In the genomic region with DNA sequence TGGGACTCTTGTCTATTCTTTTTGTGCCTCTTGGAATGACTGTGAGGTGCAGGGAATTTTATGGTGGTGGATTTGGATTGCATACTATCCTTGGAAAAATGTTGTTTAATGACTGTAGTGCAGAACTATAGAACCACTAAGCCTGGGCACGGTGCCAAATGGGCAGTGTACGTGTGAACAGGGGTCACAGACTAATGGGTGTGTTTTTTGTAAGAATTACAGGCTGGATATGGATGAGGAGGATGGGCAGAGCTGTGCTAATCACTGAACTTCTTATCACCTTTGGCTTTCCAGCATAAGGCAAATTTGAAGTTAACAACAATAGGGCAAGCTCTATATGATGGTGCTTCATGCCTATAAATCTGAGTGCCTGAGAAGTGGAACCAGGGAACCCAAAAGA, we compare ENCODE assay signal across 23 mouse cellular contexts. TPM values are rescaled to one million over a fixed set of nuclear protein-coding genes. Genes with fewer than 3 reads are reported as not detected.
DNase-seq lines count a peak whose midpoint lies in the region; ATAC-seq and TF ChIP-seq lines count a peak whose summit lies in the region.
"Had no signal": no experiment of that assay in that cellular context is flagged by ENCODE, and none has a peak within 500 bp of the region (broad histone marks: within the 10 kb centered on the region; RNA-seq: fewer than 3 reads in every experiment).

No protein-coding gene starts in this region.

- no peak overlapping the region for H3K9ac ChIP-seq in forebrain, embryonic 13.5 days
- H3K9ac ChIP-seq in forebrain, embryonic 11.5 days (ENCODE audit: low read length): no peak overlapping the region
- H3K9ac ChIP-seq in kidney, embryonic 14.5 days (ENCODE audit: low read depth, low read length): no peak overlapping the region
- H3K9ac ChIP-seq in stomach, postnatal 0 days (ENCODE audit: low read length): no peak overlapping the region
- H3K9ac ChIP-seq: embryonic facial prominence, embryonic 13.5 days; forebrain, embryonic 12.5 days; hindbrain, embryonic 14.5 days; limb, embryonic 12.5 days; liver, embryonic 14.5 days; neural tube, embryonic 13.5 days had no signal

- no peak for DNase-seq in forebrain, embryonic 11.5 days (ENCODE audit: low spot score)
- peak; percentile 45 to 51 for DNase-seq in kidney, postnatal 4 days
- DNase-seq in right cerebral cortex, postnatal 4 days: peak; percentile 54
- no peak for DNase-seq in right cerebral cortex, adult 18-20 months
- DNase-seq in stomach, postnatal 0 days (ENCODE audit: low spot score): peak; percentile 39
- DNase-seq in spleen, postnatal 14 days (ENCODE audit: low spot score in 2 of 2): no peak
- DNase-seq: adrenal gland, postnatal 14 days; gastrocnemius, postnatal 36 days; heart, postnatal 14 days; midbrain, embryonic 14.5 days; thymus, adult 18-20 months; thymus, postnatal 4 days had no signal

- no peaks in the 10 kb centered on the region for H3K36me3 ChIP-seq in forebrain, embryonic 13.5 days (ENCODE audit: poor library complexity, severe bottlenecking)
- no peaks in the 10 kb centered on the region for H3K36me3 ChIP-seq in forebrain, embryonic 11.5 days (ENCODE audit: control insufficient read depth, insufficient read depth, low read length)
- no peaks in the 10 kb centered on the region for H3K36me3 ChIP-seq in kidney, embryonic 14.5 days (ENCODE audit: control insufficient read depth, insufficient read depth, low read length)
- no peaks in the 10 kb centered on the region for H3K36me3 ChIP-seq in stomach, postnatal 0 days (ENCODE audit: control insufficient read depth, insufficient read depth, low read length)
- H3K36me3 ChIP-seq: embryonic facial prominence, embryonic 13.5 days; forebrain, embryonic 12.5 days; limb, embryonic 12.5 days; neural tube, embryonic 13.5 days had no signal

- no peak overlapping the region for H3K27ac ChIP-seq in forebrain, embryonic 13.5 days
- H3K27ac ChIP-seq in forebrain, embryonic 11.5 days (ENCODE audit: low read depth, low read length): no peak overlapping the region
- no peak overlapping the region for H3K27ac ChIP-seq in kidney, embryonic 14.5 days (ENCODE audit: low read depth, low read length)
- no peak overlapping the region for H3K27ac ChIP-seq in stomach, postnatal 0 days (replicated peaks)
- H3K27ac ChIP-seq: embryonic facial prominence, embryonic 13.5 days; forebrain, embryonic 12.5 days; hindbrain, embryonic 14.5 days; limb, embryonic 12.5 days; liver, embryonic 14.5 days; neural tube, embryonic 13.5 days had no signal

- H3K27me3 ChIP-seq in forebrain, embryonic 13.5 days: no peaks in the 10 kb centered on the region
- H3K27me3 ChIP-seq in forebrain, embryonic 11.5 days (ENCODE audit: control insufficient read depth, insufficient read depth, low read length): no peaks in the 10 kb centered on the region
- H3K27me3 ChIP-seq in kidney, embryonic 14.5 days (ENCODE audit: control insufficient read depth, insufficient read depth, low read length): no peaks in the 10 kb centered on the region
- H3K27me3 ChIP-seq in stomach, postnatal 0 days (ENCODE audit: control insufficient read depth, insufficient read depth, low read length): no peaks in the 10 kb centered on the region
- H3K27me3 ChIP-seq: embryonic facial prominence, embryonic 13.5 days; forebrain, embryonic 12.5 days; limb, embryonic 12.5 days; neural tube, embryonic 13.5 days had no signal

- no peak for TF ChIP-seq EP300 in stomach, postnatal 0 days (optimal IDR thresholded peaks at IDR 0.05)

- no peak overlapping the region for H3K4me2 ChIP-seq in forebrain, embryonic 13.5 days
- H3K4me2 ChIP-seq in forebrain, embryonic 11.5 days (ENCODE audit: low read depth, low read length, severe bottlenecking): no peak overlapping the region
- H3K4me2 ChIP-seq in kidney, embryonic 14.5 days (replicated peaks; ENCODE audit: low read depth, low read length): no peak overlapping the region
- H3K4me2 ChIP-seq in stomach, postnatal 0 days (replicated peaks; ENCODE audit: low read depth): no peak overlapping the region
- H3K4me2 ChIP-seq: embryonic facial prominence, embryonic 13.5 days; forebrain, embryonic 12.5 days; heart, embryonic 11.5 days; hindbrain, embryonic 14.5 days; limb, embryonic 12.5 days; neural tube, embryonic 13.5 days had no signal

- no peak overlapping the region for H3K4me3 ChIP-seq in forebrain, embryonic 13.5 days
- H3K4me3 ChIP-seq in forebrain, embryonic 11.5 days (ENCODE audit: low read depth, low read length): no peak overlapping the region
- no peak overlapping the region for H3K4me3 ChIP-seq in kidney, embryonic 14.5 days (ENCODE audit: low read length)
- no peak overlapping the region for H3K4me3 ChIP-seq in stomach, postnatal 0 days (ENCODE audit: low read depth, low read length)
- H3K4me3 ChIP-seq: embryonic facial prominence, embryonic 13.5 days; forebrain, embryonic 12.5 days; limb, embryonic 12.5 days; neural tube, embryonic 13.5 days had no signal

- 0 out of 2 replicates have a peak, but pooled peaks have one; percentile 51 for ATAC-seq in forebrain, embryonic 13.5 days
- no peak for ATAC-seq in forebrain, embryonic 11.5 days (replicated peaks; ENCODE audit: low FRiP score)
- no peak for ATAC-seq in kidney, embryonic 14.5 days (ENCODE audit: low FRiP score, low TSS enrichment)
- ATAC-seq in stomach, postnatal 0 days (ENCODE audit: low FRiP score, low TSS enrichment): no peak
- ATAC-seq: activated CD4-positive, CD25-positive, alpha-beta regulatory T cell, adult 4 months; CD4-positive, CD25-positive, alpha-beta regulatory T cell, adult 4 months had no signal

- H3K4me1 ChIP-seq in forebrain, embryonic 13.5 days: no peaks in the 10 kb centered on the region
- no peaks in the 10 kb centered on the region for H3K4me1 ChIP-seq in forebrain, embryonic 11.5 days (replicated peaks; ENCODE audit: control insufficient read depth, insufficient read depth, low read length)
- 0 out of 2 replicates have a peak, but pooled peaks cover 4% of the 10 kb centered on the region for H3K4me1 ChIP-seq in kidney, embryonic 14.5 days (ENCODE audit: control insufficient read depth, insufficient read depth, low read length)
- no peaks in the 10 kb centered on the region for H3K4me1 ChIP-seq in stomach, postnatal 0 days (replicated peaks; ENCODE audit: control insufficient read depth, insufficient read depth)
- H3K4me1 ChIP-seq: embryonic facial prominence, embryonic 13.5 days; forebrain, embryonic 12.5 days; limb, embryonic 12.5 days; neural tube, embryonic 13.5 days had no signal

- WGBS in forebrain, embryonic 13.5 days: 51% methylated on average over 2 of the region's 2 CpGs
- WGBS in forebrain, embryonic 11.5 days: 72% methylated on average over 2 of the region's 2 CpGs
- 56% methylated on average over 2 of the region's 2 CpGs for WGBS in kidney, embryonic 14.5 days
- whole genome bisulfite sequencing in stomach, postnatal 0 days: 35% methylated on average over 2 of the region's 2 CpGs

- H3K9me3 ChIP-seq in forebrain, embryonic 13.5 days (replicated peaks): no peaks in the 10 kb centered on the region
- H3K9me3 ChIP-seq in forebrain, embryonic 11.5 days (ENCODE audit: control insufficient read depth, low read length): no peaks in the 10 kb centered on the region
- H3K9me3 ChIP-seq in kidney, embryonic 14.5 days (ENCODE audit: control insufficient read depth, low read length): no peaks in the 10 kb centered on the region
- H3K9me3 ChIP-seq in stomach, postnatal 0 days (ENCODE audit: control insufficient read depth, low read length): no peaks in the 10 kb centered on the region
- H3K9me3 ChIP-seq: forebrain, embryonic 12.5 days; limb, embryonic 12.5 days; neural tube, embryonic 13.5 days had no signal

- TF ChIP-seq CTCF in stomach, postnatal 0 days (IDR thresholded peaks at IDR 0.05; ENCODE audit: low read depth): no peak

RNA-seq across cellular contexts. Expression of gene Ybx3, which starts 14.8 kb away (rescaled TPM):
- polyA plus RNA-seq in forebrain, embryonic 13.5 days (2015; fragmentation: Nextera tagmentation; extraction: Ambion mirVana): 27.4 and 27.9 TPM in 2 replicates
- polyA plus RNA-seq in forebrain, embryonic 11.5 days (2014; fragmentation: Nextera tagmentation; extraction: Ambion mirVana): 42.5 and 49.4 TPM in 2 replicates
- polyA plus RNA-seq in kidney, embryonic 14.5 days (2014; fragmentation: Nextera tagmentation; extraction: Ambion mirVana): 71.3 and 78.2 TPM in 2 replicates
- 67.0 and 93.9 TPM in 2 replicates for polyA plus RNA-seq in stomach, postnatal 0 days (2015; fragmentation: Nextera tagmentation; extraction: Ambion mirVana)

RNA-seq across cellular contexts. Expression of gene Styk1, which starts 49.6 kb away (rescaled TPM):
- 1.2 and 1.6 TPM in 2 replicates for polyA plus RNA-seq in forebrain, embryonic 13.5 days (2015; fragmentation: Nextera tagmentation; extraction: Ambion mirVana)
- 0.91 and 1.4 TPM in 2 replicates for polyA plus RNA-seq in forebrain, embryonic 11.5 days (2014; fragmentation: Nextera tagmentation; extraction: Ambion mirVana)
- 3.6 and 5.0 TPM in 2 replicates for polyA plus RNA-seq in kidney, embryonic 14.5 days (2014; fragmentation: Nextera tagmentation; extraction: Ambion mirVana)
- 15.8 and 16.4 TPM in 2 replicates for polyA plus RNA-seq in stomach, postnatal 0 days (2015; fragmentation: Nextera tagmentation; extraction: Ambion mirVana)
- polyA plus RNA-seq: activated CD4-positive, CD25-positive, alpha-beta regulatory T cell, adult 4 months; CD4-positive, CD25-positive, alpha-beta regulatory T cell, adult 4 months had no signal

Comparison
In these comparisons a context has a peak if more than half of its experiments do, and no peak if none do; other contexts are left out.
1. DNase-seq: peak in kidney, postnatal 4 days (2 of 2), right cerebral cortex, postnatal 4 days (single experiment) and stomach, postnatal 0 days (single experiment); none in forebrain, embryonic 11.5 days (single experiment), right cerebral cortex, adult 18-20 months (single experiment) and spleen, postnatal 14 days (0 of 2).